Mouse (Mus musculus) hindbrain, embryonic 11.5 days (tissue): ENCODE measurements around the gene Adcy2. TPM values are rescaled to one million over a fixed set of nuclear protein-coding genes. Genes with fewer than 3 reads are reported as not detected.

ENCODE experiments used
- ATAC-seq: fragments of 200-750 bp; cut with Nextera tagmentation; 2 replicates; pipeline ENCODE4 v1.8.0; 2017; ENCODE audit warnings: mild to moderate bottlenecking, moderate TSS enrichment, moderate library complexity; ENCODE audit not compliant: low FRiP score
- DNase-seq: peaks from one replicate; pipeline ENCODE4 v3.0.0-alpha.2; 2015; ENCODE audit warnings: low spot score
- H3K27ac ChIP-seq: fragments of 300-500 bp; sonication (generic); 2 replicates; pipeline ENCODE4 v1.5.1; 2014; ENCODE audit warnings: mild to moderate bottlenecking, low read depth, low read length
- H3K27me3 ChIP-seq: fragments of 300-500 bp; sonication (generic); 2 replicates; pipeline ENCODE4 v1.6.1; 2014; ENCODE audit warnings: mild to moderate bottlenecking, low read length, moderate library complexity, mixed read lengths; ENCODE audit not compliant: control insufficient read depth, insufficient read depth
- H3K36me3 ChIP-seq: fragments of 300-500 bp; sonication (generic); 2 replicates; pipeline ENCODE4 v1.6.1; 2014; ENCODE audit warnings: mild to moderate bottlenecking, low read length, moderate library complexity, mixed read lengths; ENCODE audit not compliant: control insufficient read depth, insufficient read depth
- H3K4me1 ChIP-seq: fragments of 300-500 bp; sonication (generic); replicated peaks from 2 replicates; pipeline ENCODE4 v1.6.1; 2014; ENCODE audit warnings: low read length, mixed read lengths; ENCODE audit not compliant: control insufficient read depth, insufficient read depth
- H3K4me2 ChIP-seq: fragments of 300-500 bp; sonication (generic); replicated peaks from 2 replicates; pipeline ENCODE4 v1.6.1; 2014; ENCODE audit warnings: mild to moderate bottlenecking, low read depth, low read length
- H3K4me3 ChIP-seq: fragments of 300-500 bp; sonication (generic); 2 replicates; pipeline ENCODE4 v1.5.1; 2014; ENCODE audit warnings: low read depth, low read length
- H3K9ac ChIP-seq: fragments of 300-500 bp; sonication (generic); 2 replicates; pipeline ENCODE4 v1.6.1; 2014; ENCODE audit warnings: low read depth, low read length
- H3K9me3 ChIP-seq: fragments of 300-500 bp; sonication (generic); 2 replicates; pipeline ENCODE4 v1.6.1; 2016; ENCODE audit warnings: low read length; ENCODE audit not compliant: control insufficient read depth
- WGBS: fragments of 180-500 bp; shearing (Covaris S2); extraction: QIAGEN DNeasy Blood & Tissue Kit; methylation state at CpG from one replicate; pipeline ENCODE4 v1.1.7; 2014; 5-methylcytosine and 5-hydroxymethylcytosine counted together
- polyA plus RNA-seq: library from polyadenylated mRNA; unstranded; fragments of >200 nt; fragmentation: Nextera tagmentation; extraction: Ambion mirVana; gene quantifications from 2 replicates; pipeline ENCODE4 v1.2.1, GENCODE M21; 2014

Gene Adcy2
- polyA plus RNA-seq, 1 experiment from 2014 or later, result 3.3 TPM

DNA sequence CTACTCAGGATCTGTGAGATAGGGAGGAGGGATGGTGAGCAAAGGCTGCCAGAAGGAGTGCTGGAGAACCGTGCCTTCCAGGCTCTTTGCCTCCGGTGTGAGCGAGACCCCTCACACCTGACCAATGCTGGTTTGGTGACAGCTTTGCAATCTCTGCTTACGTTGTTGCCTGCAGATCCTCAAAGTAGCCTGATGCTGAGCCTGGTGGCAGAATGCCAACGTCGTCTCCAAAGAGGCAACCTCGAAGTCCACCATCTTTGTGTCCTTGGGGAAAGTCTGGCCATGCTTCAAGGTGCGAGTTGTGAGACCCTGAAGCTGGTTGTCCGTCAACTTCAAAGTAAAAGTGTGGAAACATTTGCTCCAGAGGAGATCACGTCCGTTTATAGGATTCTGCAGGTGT, 415.4 kb downstream of the Adcy2 start:
- H3K9ac ChIP-seq, result no peak overlapping the region
- no peaks in the 10 kb centered on the region for H3K9me3 ChIP-seq
- ATAC-seq (no peak), DNase-seq (no peak)
- H3K36me3 ChIP-seq, result 0 out of 2 replicates have a peak, but pooled peaks cover 2% of the 10 kb centered on the region
- no peak overlapping the region for H3K4me3 ChIP-seq
- 95% methylated on average over 11 of the region's 11 CpGs for whole genome bisulfite sequencing
- no peak overlapping the region for H3K27ac ChIP-seq
- no peak overlapping the region for H3K4me2 ChIP-seq
- H3K4me1 ChIP-seq, result no peaks in the 10 kb centered on the region
- H3K27me3 ChIP-seq, result no peaks in the 10 kb centered on the region

- H3K9ac ChIP-seq, result peak overlapping the region; percentile 82
- no peaks in the 10 kb centered on the region for H3K4me1 ChIP-seq
- no peaks in the 10 kb centered on the region for H3K9me3 ChIP-seq
- no peak overlapping the region for H3K27ac ChIP-seq
- DNase-seq, result no peak
- no peak; the same call in 1 of the 2 replicates for ATAC-seq
- H3K4me2 ChIP-seq, result peak overlapping the region; percentile 76
- H3K27me3 ChIP-seq, result no peaks in the 10 kb centered on the region
- H3K4me3 ChIP-seq, result peak overlapping the region; percentile 70
- no peaks in the 10 kb centered on the region for H3K36me3 ChIP-seq
- under 1% methylated on average over 11 of the region's 11 CpGs for WGBS
Observed at GRCm38 (mm10) chr13:68582517-68582780, 416.9 kb downstream of the Adcy2 start.

GRCm38 (mm10) chr13:68581747-68582516, 417.4 kb downstream of the Adcy2 start, which contains the start of the genes Mtrr and Fastkd3:
Mtrr (minus strand) TSS chr13:68582149.
Fastkd3 (plus strand) TSS chr13:68582234.
- ATAC-seq, result peak; percentile 99
- Histone ChIP-seq H3K27me3 (no peaks in the 10 kb centered on the region), H3K4me3 (peak within 1 kb of the TSS; percentile 70), H3K4me1 (no peaks in the 10 kb centered on the region), H3K4me2 (peak within 1 kb of the TSS; percentile 76), H3K36me3 (no peaks in the 10 kb centered on the region), H3K9me3 (no peaks in the 10 kb centered on the region), H3K27ac (no peak within 1 kb of the TSS), H3K9ac (peak within 1 kb of the TSS; percentile 82)
- under 1% methylated on average over 70 of the region's 81 CpGs for WGBS
- DNase-seq, result peak; percentile 97

DNA sequence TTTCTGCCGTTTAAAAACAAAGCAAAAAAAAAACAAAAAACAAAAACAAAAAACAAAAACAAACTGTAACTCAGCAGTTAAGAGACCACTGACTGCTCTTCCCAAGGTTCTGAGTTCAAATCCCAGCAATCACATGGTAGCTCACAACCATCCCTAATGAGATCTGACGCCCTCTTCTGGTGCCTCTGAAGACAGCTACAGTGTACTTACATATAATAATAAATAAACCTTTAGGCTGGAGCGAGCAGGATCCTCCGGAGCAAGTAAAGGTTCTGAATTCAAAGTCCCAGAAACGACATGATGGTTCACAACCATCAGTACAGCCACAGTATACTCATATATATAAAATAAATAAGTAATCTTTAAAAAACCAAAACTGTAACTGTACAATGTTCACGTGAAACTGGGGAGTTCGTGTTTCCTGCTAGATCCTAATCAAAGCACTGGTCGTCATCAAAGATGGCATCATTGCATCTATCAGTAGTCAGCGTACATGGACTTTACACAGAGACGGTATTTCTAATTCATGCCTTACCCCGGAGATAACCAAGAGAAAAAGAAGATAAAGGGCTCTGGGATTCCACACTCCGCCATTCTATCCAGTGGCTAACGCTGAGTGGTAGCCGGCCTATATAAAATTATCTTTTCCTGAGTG, 418.1 kb downstream of the Adcy2 start:
- Histone ChIP-seq H3K9me3 (no peaks in the 10 kb centered on the region), H3K4me3 (peak overlapping the region; percentile 70), H3K27ac (no peak overlapping the region), H3K9ac (peak overlapping the region; percentile 82), H3K4me2 (peak overlapping the region; percentile 76), H3K36me3 (no peaks in the 10 kb centered on the region), H3K27me3 (no peaks in the 10 kb centered on the region), H3K4me1 (no peaks in the 10 kb centered on the region)
- 28% methylated on average over 14 of the region's 14 CpGs for WGBS
- no peak for DNase-seq
- ATAC-seq, result no peak; the same call in 1 of the 2 replicates

DNA sequence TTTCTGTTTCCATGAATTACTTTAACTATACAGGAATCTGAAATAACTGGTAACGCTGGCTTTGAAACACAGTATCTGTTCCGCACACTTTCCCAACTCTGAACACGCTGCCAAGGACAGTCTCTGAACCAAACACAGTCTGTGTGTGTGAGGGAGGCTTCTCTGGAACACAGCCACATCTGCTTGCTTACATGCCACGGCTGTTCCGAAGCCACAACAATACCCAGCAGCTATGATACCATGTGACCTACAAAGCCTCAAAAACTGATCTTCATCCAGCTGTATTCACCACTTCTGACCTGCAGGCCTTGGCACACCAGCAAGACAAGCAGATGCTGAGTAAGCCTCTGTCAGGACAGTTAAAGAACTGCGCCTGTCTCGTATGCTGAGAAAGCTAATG, 421.4 kb downstream of the Adcy2 start:
- no peak overlapping the region for H3K9ac ChIP-seq
- H3K4me2 ChIP-seq, result no peak overlapping the region
- no peaks in the 10 kb centered on the region for H3K27me3 ChIP-seq
- H3K4me1 ChIP-seq, result no peaks in the 10 kb centered on the region
- 0 out of 2 replicates have a peak, but pooled peaks cover 2% of the 10 kb centered on the region for H3K36me3 ChIP-seq
- WGBS, result 91% methylated on average over 7 of the region's 7 CpGs
- no peak for DNase-seq
- no peak for ATAC-seq
- H3K27ac ChIP-seq, result no peak overlapping the region
- no peak overlapping the region for H3K4me3 ChIP-seq
- no peaks in the 10 kb centered on the region for H3K9me3 ChIP-seq

- DNase-seq (no peak), ATAC-seq (no peak)
- Histone ChIP-seq H3K36me3 (0 out of 2 replicates have a peak, but pooled peaks cover 5% of the 10 kb centered on the region), H3K9ac (no peak overlapping the region), H3K27ac (no peak overlapping the region), H3K27me3 (no peaks in the 10 kb centered on the region), H3K9me3 (no peaks in the 10 kb centered on the region), H3K4me2 (no peak overlapping the region), H3K4me1 (no peaks in the 10 kb centered on the region), H3K4me3 (no peak overlapping the region)
- WGBS, result 89% methylated on average over 4 of the region's 4 CpGs
Observed at GRCm38 (mm10) chr13:68574398-68574797, 424.9 kb downstream of the Adcy2 start.

- no peaks in the 10 kb centered on the region for H3K27me3 ChIP-seq
- no peak overlapping the region for H3K4me2 ChIP-seq
- H3K4me1 ChIP-seq, result no peaks in the 10 kb centered on the region
- DNase-seq, result peak; percentile 12
- 0 out of 2 replicates have a peak, but pooled peaks cover 5% of the 10 kb centered on the region for H3K36me3 ChIP-seq
- 72% methylated on average over 10 of the region's 10 CpGs for WGBS
- ATAC-seq, result no peak
- no peaks in the 10 kb centered on the region for H3K9me3 ChIP-seq
- H3K9ac ChIP-seq, result no peak overlapping the region
- no peak overlapping the region for H3K4me3 ChIP-seq
- H3K27ac ChIP-seq, result no peak overlapping the region
Observed at GRCm38 (mm10) chr13:68572966-68573913, 426.1 kb downstream of the Adcy2 start.

GRCm38 (mm10) chr13:68572247-68572646, 427.1 kb downstream of the Adcy2 start:
- H3K27ac ChIP-seq, result no peak overlapping the region
- H3K9me3 ChIP-seq, result no peaks in the 10 kb centered on the region
- no peaks in the 10 kb centered on the region for H3K4me1 ChIP-seq
- H3K27me3 ChIP-seq, result no peaks in the 10 kb centered on the region
- ATAC-seq (no peak), DNase-seq (no peak)
- no peak overlapping the region for H3K4me3 ChIP-seq
- H3K36me3 ChIP-seq, result 0 out of 2 replicates have a peak, but pooled peaks cover 5% of the 10 kb centered on the region
- H3K9ac ChIP-seq, result no peak overlapping the region
- 94% methylated on average over 19 of the region's 19 CpGs for WGBS
- H3K4me2 ChIP-seq, result no peak overlapping the region
